Mouse (Mus musculus) heart, embryonic 16.5 days (tissue): ENCODE results near the gene Rpl9-ps6. TPM values are rescaled to one million over a fixed set of nuclear protein-coding genes. Genes with fewer than 3 reads are reported as not detected.

Experiments used
- ATAC-seq: fragments of 200-750 bp; cut with Nextera tagmentation; replicated peaks from 2 replicates; pipeline ENCODE4 v1.8.0; 2017; ENCODE audit warnings: moderate number of reproducible peaks; ENCODE audit not compliant: insufficient read depth, low FRiP score; ENCODE audit errors: extremely low read depth
- H3K27ac ChIP-seq: fragments of 300-500 bp; sonication (generic); 2 replicates; pipeline ENCODE4 v1.5.1; 2014; ENCODE audit warnings: mild to moderate bottlenecking, low read length, control low read depth, moderate library complexity
- H3K27me3 ChIP-seq: fragments of 300-500 bp; sonication (generic); 2 replicates; pipeline ENCODE4 v1.6.1; 2014; ENCODE audit warnings: low read length, mixed read lengths; ENCODE audit not compliant: control insufficient read depth, insufficient read depth
- H3K36me3 ChIP-seq: fragments of 300-500 bp; sonication (generic); 2 replicates; pipeline ENCODE4 v1.6.1; 2014; ENCODE audit not compliant: control insufficient read depth, insufficient read depth
- H3K4me1 ChIP-seq: fragments of 300-500 bp; sonication (generic); 2 replicates; pipeline ENCODE4 v1.6.1; 2014; ENCODE audit warnings: low read length, mixed read lengths; ENCODE audit not compliant: control insufficient read depth, insufficient read depth
- H3K4me2 ChIP-seq: fragments of 300-500 bp; sonication (generic); 2 replicates; pipeline ENCODE4 v1.6.1; 2014; ENCODE audit warnings: low read depth, mild to moderate bottlenecking, control low read depth, low read length
- H3K4me3 ChIP-seq: fragments of 300-500 bp; sonication (generic); 2 replicates; pipeline ENCODE4 v1.5.1; 2014; ENCODE audit warnings: mild to moderate bottlenecking, control low read depth, low read length
- H3K9ac ChIP-seq: fragments of 300-500 bp; sonication (generic); 2 replicates; pipeline ENCODE4 v1.6.1; 2014; ENCODE audit warnings: low read length, control low read depth
- H3K9me3 ChIP-seq: fragments of 300-500 bp; sonication (generic); replicated peaks from 2 replicates; pipeline ENCODE4 v1.6.1; 2016; ENCODE audit warnings: low read length; ENCODE audit not compliant: control insufficient read depth
- WGBS: fragments of 180-500 bp; shearing (Covaris S2); extraction: QIAGEN DNeasy Blood & Tissue Kit; methylation state at CpG from one replicate; pipeline ENCODE4 v1.1.7; 2014; 5-methylcytosine and 5-hydroxymethylcytosine counted together
- polyA plus RNA-seq: library from polyadenylated mRNA; unstranded; fragments of >200 nt; fragmentation: Nextera tagmentation; extraction: Ambion mirVana; gene quantifications from 2 replicates; pipeline ENCODE4 v1.2.1, GENCODE M21; 2015

Gene Rpl9-ps6
- 41.2 and 112 TPM in 2 replicates for polyA plus RNA-seq

DNA sequence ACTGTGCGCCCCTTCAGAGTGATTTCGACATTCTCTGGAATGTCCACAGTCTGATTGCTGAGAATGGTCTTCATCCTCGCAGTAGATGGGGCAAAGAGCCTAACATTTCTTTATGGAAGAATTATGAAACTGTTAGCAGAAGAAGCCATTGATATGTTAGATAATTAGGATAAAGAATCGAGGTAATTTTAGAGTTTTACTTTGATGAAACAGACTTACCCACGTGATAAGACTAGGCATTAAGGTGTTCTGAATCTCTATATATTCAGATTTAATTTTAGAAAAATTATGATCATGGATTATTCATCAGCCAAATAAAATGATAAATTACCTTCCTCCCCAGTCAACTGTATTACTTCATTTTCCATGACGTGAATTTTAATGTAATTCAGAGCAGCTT lies at the start of gene Rpl9-ps6:
Rpl9-ps6 (minus strand) TSS at position 101 of the 400 bp plus-strand sequence.
- 69% methylated on average over 5 of the region's 6 CpGs for WGBS
- Histone ChIP-seq H3K4me1 (no peaks in the 10 kb centered on the region), H3K4me2 (no peak within 1 kb of the TSS), H3K4me3 (no peak within 1 kb of the TSS), H3K36me3 (no peaks in the 10 kb centered on the region), H3K27ac (no peak within 1 kb of the TSS), H3K9ac (no peak within 1 kb of the TSS), H3K9me3 (no peaks in the 10 kb centered on the region), H3K27me3 (no peaks in the 10 kb centered on the region)
- no peak for ATAC-seq

DNA sequence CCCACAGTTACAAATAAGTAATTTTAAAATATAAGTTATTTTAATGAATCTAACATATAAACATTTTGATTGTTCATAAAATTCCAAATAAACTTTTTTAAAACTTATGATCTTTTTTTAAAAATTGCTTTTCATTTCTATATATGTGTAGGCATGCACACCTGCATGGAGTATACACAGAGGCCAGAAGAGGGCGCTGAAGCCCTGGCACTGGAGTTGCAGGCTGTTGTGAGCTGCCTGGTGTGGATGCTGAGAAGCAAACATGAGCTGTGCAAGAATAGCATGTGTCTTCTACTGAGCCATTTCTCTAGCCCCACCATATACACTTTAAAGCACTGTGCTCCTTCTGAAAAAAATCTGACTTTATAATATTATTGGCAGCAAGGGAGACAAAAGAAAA lies 46.1 kb upstream of the Rpl9-ps6 start:
- H3K36me3 ChIP-seq = peaks cover 45% of the 10 kb centered on the region
- H3K27me3 ChIP-seq = no peaks in the 10 kb centered on the region
- no peak overlapping the region for H3K27ac ChIP-seq
- no peak overlapping the region for H3K4me3 ChIP-seq
- ATAC-seq = no peak
- H3K9ac ChIP-seq = no peak overlapping the region
- WGBS = 45% methylated on average over 1 of the region's 1 CpGs
- peaks cover 5% of the 10 kb centered on the region; the same call in 1 of the 2 replicates for H3K9me3 ChIP-seq
- H3K4me2 ChIP-seq = no peak overlapping the region
- H3K4me1 ChIP-seq = peaks cover 10% of the 10 kb centered on the region

DNA sequence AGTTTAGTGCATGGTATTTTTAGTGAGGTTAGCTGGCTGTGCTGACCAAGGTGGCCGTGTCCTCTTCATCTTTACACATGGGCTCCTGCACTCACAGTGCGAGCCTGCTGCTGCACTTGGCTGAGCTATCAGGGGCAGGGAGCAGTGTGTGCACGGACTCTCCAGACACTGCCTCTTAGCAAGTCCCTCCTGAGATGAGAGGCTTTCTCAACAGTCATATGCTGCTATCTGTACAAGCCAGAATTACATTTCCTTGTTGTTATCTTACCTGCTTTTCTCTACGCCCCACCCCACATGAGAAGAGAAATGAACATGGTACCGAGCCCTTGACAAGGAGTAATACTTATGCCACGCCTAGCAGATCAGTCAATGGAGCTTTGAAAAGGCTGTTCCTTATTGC lies 44.6 kb upstream of the Rpl9-ps6 start:
- Histone ChIP-seq H3K9ac (no peak overlapping the region), H3K4me3 (no peak overlapping the region), H3K27me3 (no peaks in the 10 kb centered on the region), H3K4me2 (no peak overlapping the region), H3K27ac (no peak overlapping the region), H3K9me3 (peaks cover 5% of the 10 kb centered on the region; the same call in 1 of the 2 replicates), H3K4me1 (peaks cover 10% of the 10 kb centered on the region), H3K36me3 (peaks cover 32% of the 10 kb centered on the region)
- WGBS = 74% methylated on average over 6 of the region's 6 CpGs
- ATAC-seq = no peak

DNA sequence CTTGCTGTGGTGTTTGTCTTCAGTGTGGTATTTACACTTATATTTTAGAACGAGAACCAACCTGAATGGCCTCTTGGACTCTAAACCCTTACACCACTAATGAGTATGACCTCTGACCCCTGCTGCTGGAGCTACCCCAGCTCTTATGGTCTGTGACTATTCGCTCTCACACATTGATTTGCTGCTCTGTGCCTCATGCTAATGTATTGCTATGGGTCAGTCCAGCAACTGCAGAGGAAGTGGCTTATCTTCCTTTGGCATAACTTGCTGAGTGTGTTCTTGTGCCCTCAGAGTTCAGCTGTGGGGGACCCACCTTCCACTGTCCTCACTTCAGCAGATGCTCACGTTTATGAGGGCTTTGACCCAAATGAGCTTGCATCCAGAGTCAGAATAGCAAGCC lies 43.9 kb upstream of the Rpl9-ps6 start:
- Histone ChIP-seq H3K4me2 (no peak overlapping the region), H3K36me3 (peaks cover 30% of the 10 kb centered on the region), H3K9ac (no peak overlapping the region), H3K27ac (no peak overlapping the region), H3K9me3 (peaks cover 5% of the 10 kb centered on the region; the same call in 1 of the 2 replicates), H3K4me3 (no peak overlapping the region), H3K27me3 (no peaks in the 10 kb centered on the region), H3K4me1 (peaks cover 10% of the 10 kb centered on the region)
- 59% methylated on average over 3 of the region's 3 CpGs for WGBS
- no peak for ATAC-seq

DNA sequence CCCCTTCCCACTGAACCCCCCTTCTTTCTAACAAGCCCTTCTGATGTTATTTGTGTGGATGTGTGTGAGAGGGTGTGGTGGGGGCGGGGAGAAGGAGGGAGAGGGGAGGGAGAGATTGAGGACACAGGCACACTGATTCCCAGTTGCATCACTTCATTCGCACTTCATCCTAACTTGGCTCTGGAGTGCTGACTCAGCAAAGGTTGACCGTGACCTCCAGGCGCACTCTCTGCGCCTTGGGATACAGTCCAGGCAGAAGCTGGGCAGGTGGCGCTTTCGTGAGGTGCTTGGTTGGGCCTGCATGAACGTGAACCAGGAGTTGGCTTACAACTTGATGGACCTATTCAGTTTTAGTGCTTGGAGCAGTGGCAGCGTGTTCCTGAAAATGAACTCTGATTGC lies 41.1 kb upstream of the Rpl9-ps6 start:
- H3K27me3 ChIP-seq = no peaks in the 10 kb centered on the region
- H3K4me2 ChIP-seq = no peak overlapping the region
- peaks cover 10% of the 10 kb centered on the region for H3K4me1 ChIP-seq
- H3K9me3 ChIP-seq = peaks cover 5% of the 10 kb centered on the region; the same call in 1 of the 2 replicates
- H3K9ac ChIP-seq = no peak overlapping the region
- no peak for ATAC-seq
- H3K27ac ChIP-seq = no peak overlapping the region
- no peak overlapping the region for H3K4me3 ChIP-seq
- 85% methylated on average over 9 of the region's 9 CpGs for WGBS
- H3K36me3 ChIP-seq = peaks cover 15% of the 10 kb centered on the region

DNA sequence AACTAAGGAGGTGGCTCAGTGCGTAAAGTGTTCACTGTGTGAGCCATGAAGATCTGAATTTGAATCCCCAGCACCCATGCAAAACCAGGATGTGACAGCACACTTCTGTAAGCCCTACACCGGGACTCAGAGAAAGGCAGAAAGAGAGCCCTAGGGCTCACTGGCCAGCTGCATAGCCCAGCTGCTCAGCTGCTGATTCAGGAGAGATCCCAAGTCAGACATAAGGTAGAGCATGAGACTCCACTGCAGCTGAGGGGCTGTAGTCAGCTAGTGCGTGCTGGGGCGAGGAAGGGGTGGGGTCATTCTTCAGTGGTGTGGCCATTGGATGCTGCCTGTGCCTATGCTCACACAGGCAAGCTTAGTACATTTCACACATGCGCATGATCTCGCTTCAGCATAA lies 40.7 kb upstream of the Rpl9-ps6 start:
- no peak for ATAC-seq
- Histone ChIP-seq H3K9me3 (peaks cover 3% of the 10 kb centered on the region; the same call in 1 of the 2 replicates), H3K4me3 (no peak overlapping the region), H3K27me3 (no peaks in the 10 kb centered on the region), H3K27ac (no peak overlapping the region), H3K9ac (no peak overlapping the region), H3K4me1 (peaks cover 10% of the 10 kb centered on the region), H3K4me2 (no peak overlapping the region), H3K36me3 (peaks cover 11% of the 10 kb centered on the region)
- 86% methylated on average over 6 of the region's 6 CpGs for WGBS

DNA sequence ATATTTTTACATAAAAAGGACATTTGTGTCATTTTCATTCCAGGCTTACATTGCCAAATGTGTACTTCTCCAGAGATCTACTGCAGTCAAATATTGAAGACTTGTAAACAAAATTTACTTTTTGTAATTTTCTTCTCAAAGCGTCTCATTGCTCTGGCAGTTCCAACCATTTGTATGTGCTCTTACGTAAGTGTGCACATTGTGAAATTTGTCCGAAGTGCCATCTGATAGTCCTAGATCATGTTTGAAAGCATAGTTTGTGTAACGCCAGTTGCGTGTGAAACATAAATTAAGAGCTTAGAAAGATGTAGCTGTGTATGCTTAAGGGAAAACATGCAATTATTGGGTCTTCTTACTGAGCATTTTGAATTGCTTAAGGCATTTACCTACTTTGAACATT lies 40.1 kb upstream of the Rpl9-ps6 start:
- H3K27me3 ChIP-seq = no peaks in the 10 kb centered on the region
- peaks cover 10% of the 10 kb centered on the region for H3K4me1 ChIP-seq
- H3K4me3 ChIP-seq = no peak overlapping the region
- H3K36me3 ChIP-seq = peaks cover 8% of the 10 kb centered on the region; the same call in 1 of the 2 replicates
- WGBS = 91% methylated on average over 5 of the region's 5 CpGs
- H3K9me3 ChIP-seq = no peaks in the 10 kb centered on the region
- H3K9ac ChIP-seq = no peak overlapping the region
- no peak for ATAC-seq
- H3K4me2 ChIP-seq = no peak overlapping the region
- H3K27ac ChIP-seq = no peak overlapping the region

DNA sequence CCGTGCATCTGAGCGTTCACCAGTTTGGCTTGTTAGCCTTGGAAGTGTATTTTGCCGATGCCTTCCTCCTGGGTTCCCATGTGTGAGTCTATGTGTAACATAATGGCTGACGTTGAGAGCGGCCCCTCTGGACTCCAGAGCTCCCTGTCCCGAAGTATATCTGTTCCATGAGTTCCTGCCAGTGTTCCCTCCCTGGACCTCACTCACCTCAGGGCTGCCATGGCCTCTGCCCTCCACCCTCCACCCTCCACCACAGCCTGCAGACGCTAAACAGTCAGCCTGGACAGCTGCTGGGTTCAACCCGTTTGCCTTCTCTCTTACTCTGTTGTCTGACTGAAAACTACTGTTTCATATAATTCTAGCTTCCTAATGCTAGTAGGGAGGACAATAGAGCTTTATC lies 39.7 kb upstream of the Rpl9-ps6 start:
- H3K9me3 ChIP-seq = no peaks in the 10 kb centered on the region
- H3K27me3 ChIP-seq = no peaks in the 10 kb centered on the region
- no peak overlapping the region for H3K9ac ChIP-seq
- H3K36me3 ChIP-seq = peaks cover 5% of the 10 kb centered on the region; the same call in 1 of the 2 replicates
- no peak overlapping the region for H3K27ac ChIP-seq
- ATAC-seq = no peak
- 75% methylated on average over 8 of the region's 8 CpGs for WGBS
- peaks cover 10% of the 10 kb centered on the region for H3K4me1 ChIP-seq
- no peak overlapping the region for H3K4me3 ChIP-seq
- H3K4me2 ChIP-seq = no peak overlapping the region

DNA sequence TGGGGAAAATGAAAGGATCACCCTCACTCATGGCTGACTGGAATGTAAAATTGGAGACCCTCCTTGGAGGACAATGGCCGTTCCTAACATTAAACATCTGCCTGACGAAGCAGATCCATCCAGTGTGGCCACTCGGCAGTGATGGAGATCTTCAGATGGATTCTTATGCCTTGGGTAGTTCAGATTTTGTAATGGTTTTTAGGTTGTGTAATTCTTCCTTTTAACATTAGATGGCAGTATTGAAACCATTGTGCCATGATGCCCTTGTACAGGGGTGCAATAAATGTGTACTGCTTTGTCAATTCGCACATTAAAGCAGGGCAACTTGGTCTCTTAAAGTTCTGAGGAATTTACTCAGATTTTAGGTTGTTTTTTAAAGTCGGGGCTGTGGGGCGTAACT lies 35.0 kb upstream of the Rpl9-ps6 start:
- Histone ChIP-seq H3K4me1 (no peaks in the 10 kb centered on the region), H3K27me3 (no peaks in the 10 kb centered on the region), H3K4me3 (no peak overlapping the region), H3K9me3 (no peaks in the 10 kb centered on the region), H3K27ac (no peak overlapping the region), H3K36me3 (no peaks in the 10 kb centered on the region), H3K9ac (no peak overlapping the region), H3K4me2 (no peak overlapping the region)
- no peak for ATAC-seq
- 78% methylated on average over 6 of the region's 6 CpGs for WGBS
